Mouse (Mus musculus) thymus, postnatal 36 days (tissue): ENCODE results near the gene Gbx2.

Source experiments
- DNase-seq, 2 experiments: peaks; one replicate each; pipeline ENCODE4 v3.0.0; 2022; ENCODE audit warnings: mixed read lengths in 2 of 2

Gene Gbx2

DNA sequence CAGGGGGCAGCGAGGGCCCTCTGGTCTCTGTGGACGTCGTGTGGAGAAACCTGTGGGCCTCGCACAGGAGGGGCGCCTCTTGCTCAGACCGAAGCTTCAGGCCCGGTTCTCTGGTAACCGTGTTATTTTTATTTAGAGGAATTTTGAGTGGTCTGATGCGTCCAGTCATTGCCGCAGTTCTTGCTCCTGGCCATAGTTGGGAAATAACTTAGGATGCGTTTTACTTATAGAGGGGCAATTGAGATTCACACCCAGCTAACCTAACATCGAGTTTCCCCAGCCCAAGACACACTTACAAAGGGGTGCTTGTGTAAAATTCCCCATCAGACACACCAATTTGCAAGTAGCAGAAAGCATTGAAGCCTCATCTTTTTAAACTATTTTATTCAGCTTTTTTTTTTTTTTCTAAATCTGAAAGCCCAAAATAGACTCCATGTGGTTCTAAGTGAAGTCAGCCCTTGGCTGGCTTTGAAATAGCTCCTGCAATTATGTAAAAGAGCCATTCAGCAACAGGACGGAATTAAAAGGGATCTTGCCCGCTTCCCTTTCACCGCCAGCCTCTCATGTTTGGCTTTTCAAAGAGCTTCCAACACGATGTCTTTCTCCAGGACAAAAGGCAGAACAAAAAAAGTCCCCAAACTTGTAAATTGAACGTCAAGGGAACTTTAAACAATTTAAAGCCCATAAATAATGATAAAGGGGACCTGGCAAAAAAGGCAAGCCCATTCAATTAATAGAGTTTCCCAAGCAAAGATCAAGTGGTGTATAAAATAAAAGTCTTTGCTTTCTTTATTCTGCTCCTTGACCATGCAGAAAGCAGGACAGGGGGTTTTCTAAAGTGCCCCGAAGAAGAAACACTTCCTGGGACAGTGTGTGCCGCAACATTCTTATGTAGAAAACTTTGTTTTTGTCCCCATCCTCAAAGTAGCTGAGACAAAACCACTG lies 3.6 kb upstream of the Gbx2 start:
- DNase-seq, result no peak

DNA sequence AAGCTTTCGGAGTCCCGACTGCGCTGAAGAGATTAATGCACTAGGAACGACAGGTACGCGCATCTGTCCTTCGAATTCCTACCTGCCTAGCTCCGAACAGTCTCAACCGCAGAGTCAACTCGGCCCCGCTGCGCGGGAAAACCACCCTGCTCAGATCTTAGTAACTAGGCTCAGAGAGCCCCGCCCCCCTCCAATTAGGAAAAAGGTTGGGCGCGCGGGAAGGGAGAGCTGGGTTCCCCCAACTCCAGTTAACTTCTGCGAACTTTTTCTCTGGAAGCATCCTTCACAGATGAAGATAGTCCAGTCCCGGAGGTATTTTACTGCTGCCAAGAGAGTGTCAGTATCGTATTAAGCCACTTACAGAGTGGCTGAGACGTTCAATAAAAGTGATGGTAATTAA lies 2.8 kb upstream of the Gbx2 start:
- DNase-seq, result no peak

DNA sequence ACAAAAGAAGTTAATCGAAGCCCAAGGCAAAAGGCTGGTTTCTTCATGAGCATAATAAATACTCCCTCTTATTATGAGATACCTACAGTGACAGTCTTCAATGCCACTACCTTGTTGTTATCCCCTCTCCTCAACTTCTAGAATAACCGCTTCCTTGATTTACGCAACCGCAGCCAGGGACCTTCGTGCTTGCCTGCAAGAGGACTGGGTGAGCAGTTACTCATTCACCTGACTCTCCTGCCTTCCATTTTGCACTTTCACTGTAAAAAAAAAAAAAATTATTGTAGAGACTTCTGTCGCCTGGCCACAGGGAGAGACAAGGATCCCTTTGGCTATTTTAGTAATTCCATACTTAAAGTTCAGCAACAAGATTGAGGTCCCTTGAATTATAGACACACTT lies 2.0 kb upstream of the Gbx2 start:
- DNase-seq, result no peak

DNA sequence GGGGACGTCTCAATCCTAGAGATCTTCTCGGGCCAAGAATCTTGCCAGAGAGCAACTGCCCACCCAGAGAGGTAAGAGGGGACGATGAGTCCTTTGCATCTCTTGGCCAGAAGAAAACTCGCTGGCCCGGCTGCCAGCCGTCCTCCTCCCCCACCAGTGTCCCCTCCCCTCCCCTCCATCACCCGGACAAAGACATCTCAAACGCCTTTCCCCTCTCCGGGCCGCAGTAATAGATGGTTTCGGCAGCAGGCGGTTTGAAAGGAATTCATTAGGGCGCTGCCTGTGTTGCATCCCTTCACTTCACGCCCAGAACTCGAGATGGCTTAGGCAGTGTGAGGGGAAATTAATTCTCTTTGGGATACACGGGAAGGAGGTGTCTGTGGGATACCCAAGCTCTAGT lies 1.6 kb upstream of the Gbx2 start:
- no peak for DNase-seq

DNA sequence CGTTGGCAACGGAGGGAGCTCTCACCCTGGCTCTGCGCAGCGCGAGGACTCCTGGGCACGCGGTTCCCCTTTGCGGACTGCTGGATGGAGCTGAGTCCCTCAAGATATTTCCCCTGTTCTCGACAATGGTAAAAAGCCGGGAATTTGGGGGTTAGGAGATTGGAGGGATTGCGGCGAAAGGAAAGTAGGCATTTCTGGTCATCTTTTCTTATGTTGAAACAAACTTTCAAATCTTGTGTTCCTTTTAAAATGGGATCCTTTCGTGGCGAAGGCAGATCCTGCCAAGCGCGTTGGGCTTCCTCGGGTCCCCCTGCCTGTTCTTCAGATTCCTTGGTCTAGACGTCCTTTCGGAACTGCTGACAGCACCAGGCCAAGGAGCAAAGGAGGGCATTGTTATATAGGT lies 1.0 kb upstream of the Gbx2 start:
- DNase-seq, result no peak

DNA sequence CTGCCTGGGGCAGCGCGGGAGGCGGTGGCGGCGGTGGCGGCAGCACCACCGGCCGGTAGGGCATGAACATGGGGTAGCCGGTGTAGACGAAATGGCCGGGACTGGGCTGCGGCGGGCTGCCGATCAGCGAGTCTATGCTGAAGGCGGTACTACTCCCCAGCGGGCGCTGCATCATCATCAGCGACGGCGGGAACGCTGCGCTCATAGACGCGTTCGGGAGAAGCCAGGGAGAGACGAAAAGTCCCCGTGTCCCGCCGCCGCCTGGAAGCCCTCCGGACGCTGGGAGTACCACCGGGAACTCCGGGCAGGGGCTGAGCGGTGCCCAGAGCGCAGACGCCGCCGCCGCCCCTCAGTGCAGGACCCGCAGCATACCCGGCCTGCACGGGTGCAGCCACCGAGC lies 428 bp downstream of the Gbx2 start:
- no peak for DNase-seq

DNA sequence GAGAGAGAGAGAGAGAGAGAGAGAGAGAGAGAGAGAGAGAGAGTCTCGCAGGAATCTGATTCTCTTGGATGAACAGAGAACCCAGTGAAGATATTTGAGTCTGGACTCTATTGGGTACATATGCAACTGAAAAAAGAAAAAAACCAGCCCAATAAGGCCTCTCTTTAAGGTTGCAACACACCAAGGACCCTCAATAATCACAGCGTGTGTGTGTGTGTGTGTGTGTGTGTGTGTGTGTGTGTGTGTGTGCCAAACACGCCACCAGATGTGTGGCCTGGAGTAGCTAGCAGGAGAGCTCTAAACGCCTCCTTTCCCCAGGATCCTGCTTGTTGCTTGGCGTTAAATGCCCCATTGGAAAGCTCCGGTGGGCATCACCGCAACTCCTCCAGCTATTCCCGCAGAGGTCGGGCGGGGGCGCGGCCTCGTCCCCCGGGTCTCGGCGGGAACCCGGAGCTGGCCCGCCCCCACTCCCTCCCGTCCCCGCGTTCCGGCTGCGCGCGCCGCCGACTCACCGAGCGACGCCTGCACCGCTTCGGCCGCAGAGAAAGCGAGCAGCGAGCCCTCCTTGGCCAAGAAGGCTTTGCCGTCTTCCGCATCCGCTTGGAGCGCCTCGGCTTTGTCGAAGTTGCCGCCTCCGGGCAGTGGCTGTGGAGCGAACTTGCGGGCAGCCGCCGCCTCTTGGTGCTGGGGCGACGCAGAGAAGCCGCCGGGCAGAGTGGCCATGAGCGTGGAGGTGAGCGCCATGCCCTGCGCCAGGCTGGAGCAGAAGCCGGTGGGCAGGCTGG lies 1.1 kb downstream of the Gbx2 start:
- DNase-seq, result no peak

DNA sequence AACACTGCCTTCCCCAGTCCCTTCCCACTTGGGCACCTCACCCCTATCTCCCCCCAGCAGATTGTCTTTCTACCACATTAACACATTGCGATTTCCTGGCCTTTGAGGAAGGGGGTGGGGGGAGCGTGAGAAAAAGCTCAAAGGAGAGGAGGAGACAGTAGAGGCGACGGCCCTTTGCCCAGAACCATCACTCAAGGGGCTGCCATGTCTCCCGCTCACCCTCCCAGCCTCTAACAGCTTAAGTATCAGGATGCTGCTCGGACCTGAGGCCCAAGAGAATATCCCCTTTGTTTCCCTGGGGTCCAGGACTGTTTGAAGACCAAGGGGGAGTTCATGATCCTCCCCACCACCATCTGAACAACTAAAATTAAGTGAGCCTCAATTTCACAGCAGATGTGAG lies 1.8 kb downstream of the Gbx2 start:
- no peak for DNase-seq

DNA sequence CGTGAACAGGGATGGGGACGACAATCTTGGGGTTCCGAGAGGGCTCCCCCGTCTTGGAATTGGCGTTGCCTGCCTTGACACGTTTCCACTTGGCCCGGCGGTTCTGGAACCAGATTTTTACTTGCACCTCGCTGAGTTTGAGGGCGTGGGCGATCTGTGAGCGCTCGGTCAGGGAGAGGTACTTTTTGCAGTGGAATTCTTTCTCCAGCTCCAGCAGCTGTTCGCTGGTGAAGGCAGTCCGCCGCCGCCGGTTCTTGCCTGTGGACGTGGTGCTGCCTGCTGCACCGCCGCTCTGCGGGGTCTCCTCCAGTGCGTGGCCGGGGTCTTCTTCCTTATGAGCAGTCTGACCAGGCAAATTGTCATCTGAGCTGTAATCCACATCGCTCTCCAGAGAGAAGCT lies 2.3 kb downstream of the Gbx2 start:
- DNase-seq, result no peak

DNA sequence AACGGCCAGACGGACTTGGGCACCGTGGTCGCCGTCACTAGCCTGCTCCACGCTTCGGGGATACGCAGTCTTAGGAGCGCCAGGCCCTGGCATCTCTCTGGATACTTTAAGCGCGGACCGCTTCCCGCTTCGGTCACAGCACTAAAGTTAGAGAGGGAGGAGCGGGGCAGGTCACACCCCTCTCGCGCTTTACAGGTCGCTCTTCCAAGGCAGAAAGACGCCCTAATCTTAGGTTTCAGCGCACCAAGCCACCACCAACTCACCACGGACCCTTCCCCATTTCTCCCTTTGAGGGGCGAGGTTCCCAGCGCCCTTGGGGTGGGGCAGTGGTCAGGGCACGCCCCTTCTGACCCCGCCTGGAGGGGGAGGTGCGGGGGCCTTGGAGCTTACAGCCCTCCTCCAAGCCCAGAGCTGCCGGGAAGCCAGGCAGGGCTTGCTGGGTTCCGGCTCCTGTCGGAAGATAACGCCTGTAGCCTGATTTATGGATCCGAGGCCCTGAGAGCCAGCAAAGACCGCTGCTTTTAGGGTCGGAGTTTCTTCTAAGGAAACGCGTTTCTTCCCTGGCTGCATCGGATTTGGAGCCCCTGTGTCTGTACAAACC lies 3.8 kb downstream of the Gbx2 start:
- DNase-seq, result no peak

DNA sequence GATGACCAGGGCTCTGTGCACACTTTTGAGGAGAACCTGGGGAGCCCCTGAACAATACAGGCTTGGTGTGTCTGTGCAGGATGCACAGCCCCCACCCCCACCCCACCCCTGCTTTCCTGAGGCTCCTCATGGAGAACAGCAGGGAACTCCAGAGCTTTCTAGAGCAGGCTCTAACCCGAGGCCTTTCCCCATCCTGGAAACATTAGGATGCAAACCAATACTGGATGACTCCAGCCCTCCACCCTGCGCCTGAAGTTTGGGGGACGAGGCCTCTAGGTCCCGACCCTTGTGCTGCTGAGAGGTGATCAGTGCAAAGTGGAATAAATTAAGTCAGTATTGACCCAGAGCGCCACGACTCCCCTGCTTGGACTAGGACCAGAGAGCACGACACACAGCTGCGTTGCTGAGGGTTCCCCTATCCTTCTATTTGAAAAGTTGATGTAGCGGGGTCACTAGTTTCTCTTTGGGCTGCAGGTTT lies 4.4 kb downstream of the Gbx2 start:
- no peak for DNase-seq

DNA sequence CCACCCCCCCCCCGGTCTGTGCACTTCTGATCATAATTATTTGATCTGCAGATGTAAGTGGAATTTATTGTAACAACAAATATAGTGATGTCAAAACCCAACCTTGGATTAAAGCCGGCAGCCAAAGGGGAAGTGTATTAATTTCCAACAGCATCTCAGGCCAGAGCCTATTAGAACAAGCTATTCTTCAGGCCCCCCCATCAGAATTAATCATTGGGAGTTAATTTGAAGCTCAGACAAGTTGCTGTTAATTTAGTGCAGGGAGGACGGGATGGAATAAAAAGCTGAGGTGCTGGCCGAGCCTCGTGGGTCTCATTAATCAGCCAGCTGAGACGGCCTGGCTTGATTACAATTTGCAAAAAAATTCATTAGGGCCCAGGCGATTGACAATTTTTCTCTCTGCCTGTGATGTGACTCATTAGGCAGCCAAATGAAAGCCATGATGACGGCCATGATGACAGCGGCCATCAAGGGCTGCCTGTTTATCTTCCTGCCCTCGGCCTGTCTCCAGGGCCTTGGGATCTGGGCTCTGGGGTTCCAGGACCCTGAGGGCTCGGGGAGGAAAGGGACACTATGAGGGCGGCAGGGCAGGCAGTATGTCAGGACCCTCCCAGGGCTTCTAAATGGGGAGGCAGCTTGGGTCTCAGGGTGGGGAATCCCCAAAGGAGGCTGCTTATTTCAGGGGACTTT lies 5.3 kb downstream of the Gbx2 start:
- DNase-seq, result no peak

DNA sequence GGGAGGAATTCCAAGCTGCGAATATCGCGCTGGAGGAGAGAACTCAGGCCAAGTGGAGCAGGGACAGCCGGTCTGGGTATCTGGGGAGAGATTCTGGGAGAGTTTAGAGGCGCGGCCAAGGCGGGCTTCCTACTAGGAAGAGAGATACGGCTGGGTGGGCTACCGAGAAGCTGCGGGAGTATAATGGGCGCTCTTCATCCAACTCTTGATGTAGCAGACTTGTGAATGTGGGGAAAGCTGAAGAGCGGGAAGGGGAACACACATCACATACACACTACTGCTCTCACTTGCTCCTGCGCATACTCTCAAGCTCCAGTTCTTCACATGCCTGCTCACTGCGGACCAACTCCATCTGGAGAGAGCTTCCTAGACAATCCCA lies 7.3 kb downstream of the Gbx2 start:
- no peak for DNase-seq

DNA sequence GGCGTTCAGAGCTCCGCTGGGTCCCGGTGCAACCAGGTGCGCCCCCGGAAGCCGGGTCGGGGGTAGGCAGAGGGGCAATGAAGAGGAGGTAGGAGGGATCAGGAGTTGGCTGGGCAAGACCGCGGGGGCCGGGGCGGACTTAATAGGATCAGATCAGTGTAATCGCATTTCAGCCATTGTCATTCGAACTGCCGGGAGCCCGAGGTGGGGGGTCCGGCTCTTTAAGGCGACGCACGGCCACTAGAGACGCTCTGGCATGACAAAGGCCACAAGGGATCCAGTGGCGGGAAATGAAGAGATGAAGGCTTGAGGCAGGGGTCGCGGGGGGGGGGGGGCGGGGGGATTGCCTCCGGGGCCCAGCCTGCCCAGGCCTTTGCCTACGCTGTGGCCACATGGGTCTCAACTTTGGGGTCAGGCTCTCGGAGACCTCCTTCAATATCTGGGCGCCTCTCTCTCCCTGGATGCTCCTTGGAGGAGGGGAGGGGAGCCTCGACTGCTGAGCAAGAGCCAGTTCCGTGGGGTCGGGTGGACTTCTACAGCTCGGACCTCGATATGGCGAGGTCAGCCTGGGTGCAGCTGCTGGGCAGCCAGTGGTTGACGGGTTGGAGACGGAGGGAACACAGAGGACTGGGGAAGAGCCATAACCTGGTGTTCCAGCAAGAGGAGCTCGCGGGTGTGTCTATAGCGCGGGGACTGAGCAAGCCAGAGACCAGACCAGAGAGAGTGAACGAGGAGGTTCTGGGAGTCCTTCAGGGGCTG lies 7.9 kb downstream of the Gbx2 start:
- DNase-seq, result no peak

DNA sequence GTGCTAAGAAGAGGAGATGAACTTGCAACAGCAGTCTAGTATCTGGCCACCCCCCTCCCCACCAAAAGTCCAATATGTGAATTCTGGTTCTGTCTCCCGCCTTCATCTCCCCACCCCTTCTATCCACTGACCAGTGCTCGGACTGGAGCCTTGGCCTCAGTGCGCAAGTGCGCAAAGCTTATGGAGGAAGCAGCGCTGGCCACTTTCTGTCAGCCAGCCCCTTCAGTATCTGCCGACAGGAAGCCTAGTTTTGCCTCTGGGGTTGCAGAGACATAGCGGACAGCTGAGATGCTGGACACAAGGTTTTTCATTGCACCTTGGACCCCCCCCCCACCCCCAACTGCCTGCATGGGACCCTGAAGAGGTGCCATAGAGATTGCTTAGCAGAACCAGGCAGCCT lies 8.7 kb downstream of the Gbx2 start:
- DNase-seq, result no peak

DNA sequence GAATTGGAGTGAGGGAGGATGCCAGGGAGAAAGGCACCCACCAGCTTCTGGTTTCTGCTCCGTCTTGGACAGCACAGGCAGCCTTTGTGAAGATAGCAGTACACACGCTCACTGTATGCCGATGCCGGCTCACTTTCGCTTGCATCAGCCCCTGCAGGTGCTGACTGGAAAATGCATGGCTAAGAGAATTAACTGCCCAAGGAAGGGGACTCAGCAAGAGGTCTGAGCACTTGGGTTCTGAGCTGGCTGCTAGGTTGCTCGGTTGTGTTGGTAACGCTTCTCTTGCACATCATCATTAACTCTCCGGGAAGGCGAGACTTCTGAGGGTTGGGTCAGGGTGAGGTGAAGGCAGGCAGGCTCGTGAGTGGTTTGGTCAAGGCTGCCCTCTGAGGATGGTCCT lies 9.2 kb downstream of the Gbx2 start:
- no peak for DNase-seq

DNA sequence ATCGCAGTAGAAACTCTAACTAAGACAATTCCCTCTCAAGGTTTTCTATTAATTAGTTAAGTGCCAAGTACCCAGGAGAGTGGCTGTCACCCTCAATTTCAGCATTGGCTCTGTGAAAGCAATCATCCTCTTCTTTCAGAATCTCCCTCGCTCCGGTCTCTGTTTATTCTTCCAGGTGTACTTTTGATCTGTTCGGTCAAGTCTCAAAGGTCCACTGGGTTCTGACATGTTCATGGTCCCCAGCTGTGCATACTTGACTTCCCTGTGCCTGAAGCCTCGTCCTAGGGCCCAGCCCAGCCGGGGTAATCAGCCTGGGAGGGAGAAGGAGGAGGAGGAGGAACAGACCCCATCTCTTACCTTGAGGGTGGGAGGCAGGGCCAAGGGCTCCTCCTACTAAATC lies 11.8 kb downstream of the Gbx2 start:
- no peak for DNase-seq

DNA sequence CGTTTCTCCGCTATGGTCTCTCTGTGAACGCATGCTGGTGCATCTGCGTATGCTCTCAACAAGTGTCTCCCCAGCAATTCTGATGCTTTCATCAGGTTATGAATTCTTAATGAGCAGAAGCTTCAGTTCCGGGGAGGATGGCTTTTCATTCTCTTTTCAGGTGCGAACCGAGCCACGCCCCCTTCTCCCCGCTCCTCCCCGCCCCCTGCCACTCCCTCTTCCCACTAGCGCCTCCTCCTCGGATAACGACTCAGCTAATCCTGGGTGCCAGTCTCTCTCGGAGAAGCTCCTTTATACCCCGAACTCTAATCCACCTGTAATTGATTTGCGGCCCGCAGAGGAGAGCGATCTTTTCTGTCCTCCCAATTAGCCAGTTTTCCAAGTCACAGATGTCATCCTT lies 12.9 kb downstream of the Gbx2 start:
- DNase-seq, result no peak

DNA sequence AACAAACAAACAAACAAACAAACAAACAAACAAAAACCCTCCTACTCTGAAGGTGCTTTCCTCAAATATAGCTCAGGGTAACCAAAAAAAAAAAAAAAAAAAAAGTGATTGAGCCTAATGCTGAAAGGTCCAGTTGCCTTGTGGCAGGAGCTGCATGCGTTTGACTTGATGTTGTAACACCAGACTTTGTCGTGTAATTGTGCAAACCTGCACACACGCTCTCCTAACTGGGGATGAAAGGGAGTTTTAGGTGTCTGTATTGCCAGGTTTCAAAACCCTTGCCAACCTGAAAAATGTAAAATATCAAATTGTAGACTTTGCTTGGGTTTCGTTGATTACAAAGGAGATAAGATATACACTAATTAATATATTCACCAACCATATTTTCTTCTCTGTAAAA lies 17.4 kb downstream of the Gbx2 start:
- no peak for DNase-seq

DNA sequence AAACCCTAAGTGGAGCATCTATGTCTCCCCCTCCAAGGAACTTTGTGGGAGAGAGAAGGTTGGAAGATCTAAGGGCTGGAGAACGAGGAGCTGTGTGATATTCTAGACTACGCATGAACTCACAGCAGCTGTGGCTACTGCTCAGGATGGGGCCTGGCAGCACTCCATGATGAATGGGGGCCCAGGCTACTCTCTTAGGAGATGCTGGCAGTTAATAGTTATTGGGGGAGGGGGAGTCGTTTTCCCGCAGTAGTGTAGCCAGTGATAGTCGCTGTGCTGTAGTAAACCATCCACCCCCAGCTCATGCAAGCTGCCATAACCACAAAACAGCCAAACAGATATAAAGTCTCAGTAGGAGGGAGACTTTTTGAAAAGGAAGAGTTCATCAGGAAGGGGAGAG lies 18.6 kb downstream of the Gbx2 start:
- DNase-seq, result no peak

DNA sequence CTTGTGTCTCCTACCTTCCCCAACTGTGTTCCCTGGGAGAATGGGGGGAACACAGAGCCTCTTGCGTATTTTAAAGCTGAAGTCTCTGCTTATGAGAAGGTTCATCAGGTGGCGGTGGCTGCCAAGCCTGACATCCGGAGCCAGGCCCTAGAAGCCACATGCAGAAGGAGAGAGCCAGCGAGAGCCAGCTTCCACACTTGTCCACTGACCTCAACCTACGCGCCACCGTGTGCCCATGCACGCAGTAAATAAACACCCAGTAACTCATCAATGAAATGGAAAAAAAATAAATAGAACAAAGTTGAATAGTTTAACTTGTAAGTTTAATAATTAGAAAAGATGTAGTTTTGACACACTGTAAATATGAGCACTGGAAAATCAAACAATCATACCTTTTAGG lies 21.2 kb downstream of the Gbx2 start:
- no peak for DNase-seq

DNA sequence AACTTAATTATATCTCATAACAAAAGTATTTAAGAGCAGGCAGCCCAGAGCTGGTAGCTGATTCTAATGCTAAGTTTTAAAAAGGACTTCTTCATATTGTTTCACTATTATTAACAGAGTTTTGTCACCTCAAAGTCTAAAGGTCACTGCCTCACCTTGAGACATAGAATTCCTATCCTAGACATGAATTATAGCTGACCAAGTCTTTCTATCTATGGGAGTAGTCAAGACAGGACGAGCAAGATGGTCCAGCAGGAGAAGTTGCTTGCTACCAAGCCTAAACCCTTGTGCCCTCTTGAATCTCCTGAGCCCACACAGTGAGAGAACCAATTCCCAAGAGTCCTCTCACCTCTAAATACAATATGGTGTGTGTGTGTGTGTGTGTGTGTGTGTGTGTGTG lies 28.3 kb downstream of the Gbx2 start:
- DNase-seq, result no peak
